Mouse (Mus musculus): ENCODE data around the gene Mrpl23. TPM values are rescaled to one million over a fixed set of nuclear protein-coding genes. Genes with fewer than 3 reads are reported as not detected.
A peak's percentile ranks its signal among the peaks of the same experiment; 100 is the strongest.

Mrpl23 gene
- 10 to 100 TPM in 1 of 3 experiments, 1 to 10 TPM in 1, under 1 TPM in 1; 0.26 to 24.2 (median 3.2) TPM for polyA plus RNA-seq (2017; shearing (Covaris generic))

DNA sequence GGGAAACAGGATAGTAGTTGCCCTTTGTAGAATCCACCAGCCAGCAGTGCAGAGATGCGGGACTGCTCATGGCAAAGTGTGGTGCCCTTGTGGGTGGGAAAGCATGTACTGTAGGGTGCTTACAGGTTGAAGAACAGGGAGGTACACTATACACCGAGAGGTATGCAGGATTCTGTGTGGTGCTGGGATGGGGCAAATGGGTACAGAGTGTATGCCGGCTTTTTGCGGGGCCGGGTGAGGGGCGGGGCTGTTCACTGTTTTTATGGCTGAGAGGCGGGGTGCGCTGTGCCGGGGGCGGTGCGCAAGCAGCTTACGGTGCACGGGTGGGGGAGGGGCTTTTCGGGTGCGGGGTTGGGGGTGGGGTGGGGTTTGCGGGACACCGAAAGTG lies at the start of gene Mrpl23:
Gene Mrpl23, plus strand, starts transcription at position 16 of the 388 bp plus-strand sequence.
- peak; percentile 15 for ATAC-seq

GRCm38 (mm10) chr7:142483136-142483535 lies 49.4 kb upstream of the Mrpl23 start:
- ATAC-seq, result no peak

DNA sequence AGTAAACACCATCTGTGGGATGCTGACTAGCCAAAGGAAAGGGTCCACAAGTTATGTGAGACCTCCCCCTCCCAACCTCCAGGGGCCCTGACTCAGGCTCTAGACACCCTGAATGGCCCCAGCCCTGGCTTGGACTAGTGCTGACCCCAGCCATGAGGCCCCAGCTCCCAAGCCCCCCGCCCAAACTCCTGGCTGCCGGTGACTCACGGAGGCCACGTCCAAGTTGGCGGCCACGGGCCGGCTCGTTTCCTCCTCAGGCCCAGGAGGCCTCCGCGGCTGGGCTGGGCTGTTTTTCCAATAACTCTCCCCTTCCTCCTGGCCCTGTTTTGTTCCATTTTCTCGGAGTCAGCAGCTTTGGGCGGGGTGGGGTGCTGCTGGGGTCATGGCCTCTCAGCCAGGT lies 47.7 kb upstream of the Mrpl23 start:
- no peak for ATAC-seq

DNA sequence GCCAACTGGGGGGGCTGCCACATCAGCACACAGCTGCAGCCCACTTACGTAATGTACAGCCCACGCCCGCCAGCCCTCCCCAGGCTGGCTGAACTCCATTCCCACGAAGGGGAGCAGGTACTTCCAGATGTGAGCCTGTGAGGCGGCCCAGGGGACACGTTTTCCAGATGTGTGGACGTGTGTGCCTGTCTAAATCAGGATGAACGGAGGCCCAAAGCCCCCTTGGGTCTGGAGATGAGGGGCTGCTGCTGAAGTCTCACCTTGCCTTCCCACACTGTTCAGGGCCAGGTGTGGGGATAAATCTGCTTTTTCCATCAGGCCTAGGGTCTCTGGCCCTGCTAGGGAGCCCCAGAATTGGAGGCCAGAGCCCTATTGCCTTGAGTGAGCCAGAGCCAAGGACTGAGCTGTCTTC lies 45.7 kb upstream of the Mrpl23 start:
- no peak for ATAC-seq

- ATAC-seq, result no peak
These were observed 45.1 kb upstream of the Mrpl23 start for GRCm38 (mm10) chr7:142487341-142487859.

DNA sequence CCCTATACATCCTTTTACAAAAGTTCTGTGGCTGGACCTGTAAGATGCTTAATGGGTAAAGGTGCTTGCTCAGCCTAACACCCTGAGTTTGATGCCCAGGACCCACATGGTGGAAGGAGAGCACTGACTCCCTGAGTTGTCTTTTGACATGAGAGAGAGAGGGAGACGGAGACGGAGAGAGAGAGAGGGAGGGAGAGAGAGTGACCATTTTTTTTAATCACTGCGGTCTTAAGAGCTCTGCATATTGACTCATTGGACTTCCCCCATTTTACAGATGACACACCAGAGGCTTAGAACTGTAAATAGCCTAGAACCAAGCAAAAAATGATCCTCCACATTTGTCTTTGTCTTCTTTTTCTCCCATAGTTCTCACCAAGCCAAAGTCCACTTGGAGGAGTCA lies 44.4 kb upstream of the Mrpl23 start:
- no peak for ATAC-seq

DNA sequence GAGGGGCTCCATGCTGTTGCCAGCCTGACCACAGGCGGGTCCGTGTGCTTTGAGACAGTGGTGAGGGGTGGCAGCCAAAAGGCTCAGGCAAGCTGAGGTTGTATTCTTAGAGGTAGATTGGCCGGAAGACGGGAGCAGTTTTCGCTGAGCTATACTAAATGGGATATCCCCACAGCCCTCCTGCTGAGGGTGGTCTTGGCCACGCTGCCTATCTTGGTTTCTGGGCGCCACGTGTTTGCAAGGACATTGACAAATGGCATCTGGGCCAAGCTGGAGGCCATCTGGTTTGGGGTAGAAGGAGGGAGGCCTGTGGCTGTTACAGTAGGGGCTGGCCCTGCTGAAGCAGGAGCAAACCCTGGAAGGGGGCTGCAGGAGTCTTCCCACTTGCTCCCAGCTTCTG lies 39.0 kb upstream of the Mrpl23 start:
- no peak for ATAC-seq

GRCm38 (mm10) chr7:142496158-142496557 lies 36.3 kb upstream of the Mrpl23 start:
- no peak for ATAC-seq

DNA sequence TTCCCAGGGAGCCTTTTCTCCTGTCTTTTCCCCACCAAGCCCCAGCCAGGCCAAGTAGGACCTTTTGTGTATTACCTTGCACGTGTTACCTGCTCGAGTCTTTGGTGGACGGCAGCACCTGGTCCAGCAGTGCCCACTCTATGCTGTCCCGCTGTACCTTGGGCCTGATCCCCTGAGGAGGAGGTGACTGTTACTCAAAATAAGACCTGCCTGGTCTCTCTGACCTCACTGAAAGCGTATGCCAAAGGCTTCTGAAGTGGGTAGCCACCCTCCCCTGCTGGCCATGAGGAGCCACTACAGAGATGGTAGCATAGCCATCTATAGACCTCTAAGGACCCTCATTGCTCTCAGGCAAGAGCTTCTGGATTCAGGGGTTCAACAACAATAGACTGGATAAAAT lies 35.7 kb upstream of the Mrpl23 start:
- ATAC-seq, result peak; percentile 39

GRCm38 (mm10) chr7:142497775-142498174 lies 34.7 kb upstream of the Mrpl23 start:
- peak; percentile 6 for ATAC-seq

DNA sequence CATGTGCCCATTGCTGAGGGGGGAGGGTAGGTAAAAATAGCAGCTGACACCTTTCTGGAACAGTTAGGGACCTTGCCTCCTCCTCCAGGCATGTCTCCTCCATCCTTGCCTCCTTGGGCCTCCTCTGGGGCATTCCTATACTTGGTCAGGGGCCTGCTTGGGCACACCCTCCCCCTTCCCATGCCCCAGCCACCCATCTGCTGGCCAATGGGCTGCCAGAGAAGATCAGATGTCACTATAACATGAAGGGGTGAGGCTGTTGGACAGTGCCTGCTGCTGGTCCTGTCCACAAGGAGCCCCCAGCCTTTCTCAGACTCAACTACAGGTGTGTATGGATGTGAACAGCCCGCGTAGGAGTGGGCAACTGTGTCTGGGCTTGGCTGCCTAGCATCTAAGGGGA lies 33.9 kb upstream of the Mrpl23 start, which contains the start of gene Tnnt3:
Gene Tnnt3, plus strand, starts transcription at position 262 of the 400 bp plus-strand sequence.
- ATAC-seq, result no peak

GRCm38 (mm10) chr7:142499010-142499721 lies 33.3 kb upstream of the Mrpl23 start:
- no peak for ATAC-seq

- ATAC-seq, result no peak
These were observed 32.5 kb upstream of the Mrpl23 start for GRCm38 (mm10) chr7:142500032-142500431.

GRCm38 (mm10) chr7:142503206-142503605 lies 29.3 kb upstream of the Mrpl23 start:
- ATAC-seq, result no peak

GRCm38 (mm10) chr7:142505942-142506341 lies 26.5 kb upstream of the Mrpl23 start:
- ATAC-seq, result no peak

GRCm38 (mm10) chr7:142506501-142506900 lies 26.0 kb upstream of the Mrpl23 start:
- no peak for ATAC-seq

DNA sequence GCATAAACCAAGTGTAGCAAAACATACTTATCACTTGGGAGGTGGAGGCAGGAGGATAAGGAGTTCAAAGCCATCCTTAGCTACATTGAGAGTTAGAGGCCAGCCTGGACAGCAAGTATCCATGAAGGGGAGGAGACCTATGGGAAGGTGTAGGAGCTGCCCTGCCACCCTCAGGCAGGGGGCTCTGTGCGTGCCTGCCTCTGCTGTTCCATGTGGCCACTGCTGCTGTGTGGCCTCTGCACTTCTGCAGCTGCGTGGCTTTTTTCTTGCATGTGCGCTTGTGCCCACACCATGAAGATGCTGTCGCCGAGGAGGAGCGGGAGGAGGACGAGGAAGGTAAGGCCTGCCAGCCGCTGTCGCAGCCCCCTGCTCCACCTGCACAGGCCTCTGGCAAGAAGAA lies 25.0 kb upstream of the Mrpl23 start:
- no peak for ATAC-seq

- ATAC-seq, result no peak
These were observed 23.0 kb upstream of the Mrpl23 start for GRCm38 (mm10) chr7:142509518-142509917.

GRCm38 (mm10) chr7:142510021-142510777 lies 22.3 kb upstream of the Mrpl23 start:
- no peak for ATAC-seq

DNA sequence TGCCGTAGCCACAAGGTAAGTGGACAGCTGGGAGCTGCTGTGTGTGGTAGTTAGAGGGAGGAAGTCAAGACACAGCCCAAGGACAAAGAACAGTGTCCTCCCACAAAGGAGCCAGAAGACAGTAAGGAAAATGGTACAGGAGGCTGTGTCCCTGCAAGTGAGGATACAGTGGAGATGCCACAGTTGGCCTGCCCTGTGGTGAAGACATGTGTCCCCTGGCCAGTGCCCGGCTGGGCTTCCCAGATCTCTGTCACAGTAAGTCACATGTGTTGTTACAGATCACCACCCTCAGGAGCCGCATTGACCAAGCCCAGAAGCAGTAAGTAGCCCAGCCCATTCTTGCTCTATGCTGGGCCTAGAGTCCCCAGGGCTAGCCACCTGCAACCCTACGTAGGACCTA lies 18.4 kb upstream of the Mrpl23 start:
- ATAC-seq, result no peak

- ATAC-seq, result no peak
These were observed 16.1 kb upstream of the Mrpl23 start for GRCm38 (mm10) chr7:142516221-142516978.

DNA sequence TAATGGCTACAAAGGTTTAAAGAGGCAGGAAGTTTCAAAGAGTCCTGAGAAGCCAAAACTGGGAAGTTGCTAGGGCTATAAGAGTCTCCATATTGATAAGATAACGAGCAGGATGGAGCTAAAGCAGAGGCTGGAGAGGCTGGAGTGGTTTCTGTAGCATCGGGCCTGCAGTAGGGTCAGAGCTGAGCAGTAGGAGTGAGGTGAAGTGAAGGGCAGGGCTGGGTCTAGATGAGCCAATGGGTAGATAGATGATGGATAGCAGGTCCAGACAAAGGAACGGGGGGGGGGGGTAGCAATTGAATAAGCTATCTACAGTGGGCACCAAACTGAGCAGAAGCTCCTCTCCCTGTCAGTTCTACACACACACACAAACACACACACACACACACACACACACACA lies 15.0 kb upstream of the Mrpl23 start:
- ATAC-seq, result no peak

DNA sequence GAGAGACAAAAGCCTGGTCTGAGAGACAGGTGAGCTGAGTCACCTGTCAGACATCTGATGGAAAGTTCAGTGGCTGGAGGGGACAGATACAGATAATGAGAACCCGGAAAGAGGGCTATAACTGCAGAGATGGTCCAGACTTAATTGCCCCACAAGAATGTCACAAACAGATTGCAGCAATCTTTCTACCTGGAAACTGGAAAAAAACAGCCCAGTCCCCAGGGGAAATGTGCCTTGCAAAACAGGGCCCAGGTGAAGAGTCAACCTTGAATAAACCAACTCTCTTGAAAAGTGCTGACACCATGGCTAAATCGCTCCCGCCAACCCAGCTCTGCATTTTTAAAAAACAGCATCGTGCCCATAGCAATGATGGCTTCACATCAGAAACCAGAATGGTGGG lies 12.2 kb upstream of the Mrpl23 start:
- no peak for ATAC-seq

Measured in inflammation-experienced regulatory T-cells, adult 6 months (primary cell).